In genomic region chr16:8810399-8811127, GRCm38 (mm10) we compare ENCODE assay signal across 9 mouse cellular contexts. TPM values are rescaled to one million over a fixed set of nuclear protein-coding genes. Genes with fewer than 3 reads are reported as not detected.
DNase-seq lines count a peak whose midpoint lies in the region; ATAC-seq and TF ChIP-seq lines count a peak whose summit lies in the region.
"Had no signal": no experiment of that assay in that cellular context is flagged by ENCODE, and none has a peak within 500 bp of the region (broad histone marks: within the 10 kb centered on the region; RNA-seq: fewer than 3 reads in every experiment).

No protein-coding gene starts in this region.

- no peak overlapping the region for H3K27ac ChIP-seq in thymus, adult 2 months (ENCODE audit: control insufficient read depth, insufficient read depth, low read length)
- no peak overlapping the region for H3K27ac ChIP-seq in stomach, embryonic 15.5 days
- H3K27ac ChIP-seq: forebrain, embryonic 10.5 days had no signal

- no peak for TF ChIP-seq CTCF in thymus, adult 2 months (IDR thresholded peaks at IDR 0.05; ENCODE audit: borderline replicate concordance, control insufficient read depth, extremely low read depth, insufficient read depth, low read length, poor library complexity)

- no peaks in the 10 kb centered on the region for H3K36me3 ChIP-seq in thymus, adult 2 months (ENCODE audit: control insufficient read depth, insufficient read depth, low read length)
- peaks cover 4% of the 10 kb centered on the region for H3K36me3 ChIP-seq in erythroblast, embryonic 14.5 days (ENCODE audit: control insufficient read depth)
- no peaks in the 10 kb centered on the region for H3K36me3 ChIP-seq in stomach, embryonic 15.5 days
- H3K36me3 ChIP-seq: forebrain, embryonic 10.5 days had no signal

- H3K4me3 ChIP-seq in thymus, adult 2 months (ENCODE audit: control insufficient read depth, insufficient read depth, low read length) = no peak overlapping the region
- peak overlapping the region; percentile 64 for H3K4me3 ChIP-seq in erythroblast, embryonic 14.5 days (replicated peaks)
- H3K4me3 ChIP-seq in stomach, embryonic 15.5 days (replicated peaks) = no peak overlapping the region
- H3K4me3 ChIP-seq: forebrain, embryonic 10.5 days had no signal

- no peak overlapping the region for H3K4me2 ChIP-seq in stomach, embryonic 15.5 days

- 85% methylated on average over 14 of the region's 14 CpGs for WGBS in thymus, adult 2 months
- 91% methylated on average over 14 of the region's 14 CpGs for WGBS in stomach, embryonic 15.5 days

- H3K9me3 ChIP-seq in erythroblast, embryonic 14.5 days (ENCODE audit: control insufficient read depth, low read length) = no peaks in the 10 kb centered on the region
- H3K9me3 ChIP-seq in stomach, embryonic 15.5 days = no peaks in the 10 kb centered on the region
- H3K9me3 ChIP-seq: forebrain, embryonic 10.5 days had no signal

- no peak overlapping the region for H3K9ac ChIP-seq in stomach, embryonic 15.5 days

- no peak for TF ChIP-seq POLR2A in thymus, adult 2 months (IDR thresholded peaks at IDR 0.05; ENCODE audit: control insufficient read depth, extremely low read depth, insufficient read depth, low read length, poor library complexity)

- peak; percentile 38 to 41 for DNase-seq in frontal cortex, postnatal 36 days (ENCODE audit: low spot score in 2 of 2)
- no peak for DNase-seq in frontal cortex, postnatal 14 days (ENCODE audit: low spot score in 2 of 2)
- DNase-seq in thymus, postnatal 25 days = peak; percentile 6
- DNase-seq in thymus, adult 2 months = no peak
- no peak for DNase-seq in cerebellum, postnatal 10 days
- no peak for DNase-seq in ovary, postnatal 10 days (ENCODE audit: low spot score)

- no peaks in the 10 kb centered on the region for H3K4me1 ChIP-seq in thymus, adult 2 months (replicated peaks; ENCODE audit: control insufficient read depth, insufficient read depth, low read length)
- H3K4me1 ChIP-seq in erythroblast, embryonic 14.5 days (ENCODE audit: control insufficient read depth) = peaks cover 53% of the 10 kb centered on the region
- no peaks in the 10 kb centered on the region for H3K4me1 ChIP-seq in stomach, embryonic 15.5 days

- peak; percentile 47; the same call in 1 of the 2 replicates for ATAC-seq in stomach, embryonic 15.5 days (ENCODE audit: insufficient read depth, low FRiP score, low read depth)

- H3K27me3 ChIP-seq in thymus, adult 2 months (ENCODE audit: control insufficient read depth, insufficient read depth, low read length) = no peaks in the 10 kb centered on the region
- peaks cover 37% of the 10 kb centered on the region for H3K27me3 ChIP-seq in erythroblast, embryonic 14.5 days (ENCODE audit: control insufficient read depth)
- H3K27me3 ChIP-seq in stomach, embryonic 15.5 days (replicated peaks) = no peaks in the 10 kb centered on the region

RNA-seq across cellular contexts. Expression of gene Usp7, which starts 18.5 kb away (rescaled TPM):
- polyA plus RNA-seq in thymus, adult 2 months (2012; rRNA removed) = 81.7 and 94.8 TPM in 2 replicates
- 6.0 and 6.8 TPM in 2 replicates for polyA plus RNA-seq in erythroblast, embryonic 14.5 days (2012)
- polyA plus RNA-seq in stomach, embryonic 15.5 days (2015; fragmentation: Nextera tagmentation; extraction: Ambion mirVana) = 26.7 and 28.3 TPM in 2 replicates

RNA-seq across cellular contexts. Expression of gene 1810013L24Rik, which starts 19.3 kb away (rescaled TPM):
- polyA plus RNA-seq in thymus, adult 2 months (2012; rRNA removed) = 28.4 and 29.5 TPM in 2 replicates
- 1.8 and 2.1 TPM in 2 replicates for polyA plus RNA-seq in erythroblast, embryonic 14.5 days (2012)
- 20.3 and 20.8 TPM in 2 replicates for polyA plus RNA-seq in stomach, embryonic 15.5 days (2015; fragmentation: Nextera tagmentation; extraction: Ambion mirVana)

Comparison
In these comparisons a context has a peak if more than half of its experiments do, and no peak if none do; other contexts are left out.
1. DNase-seq: peak in frontal cortex, postnatal 36 days (2 of 2) and thymus, postnatal 25 days (single experiment); none in frontal cortex, postnatal 14 days (0 of 2), thymus, adult 2 months (single experiment), cerebellum, postnatal 10 days (0 of 2) and ovary, postnatal 10 days (single experiment).